Mouse (Mus musculus): ENCODE results near the gene Plce1.
"Not testable (repeated sequence)": the region's sequence is repeated elsewhere in the genome, so short reads cannot be mapped to it uniquely, and the experiment has no call there.

Plce1 gene

DNA sequence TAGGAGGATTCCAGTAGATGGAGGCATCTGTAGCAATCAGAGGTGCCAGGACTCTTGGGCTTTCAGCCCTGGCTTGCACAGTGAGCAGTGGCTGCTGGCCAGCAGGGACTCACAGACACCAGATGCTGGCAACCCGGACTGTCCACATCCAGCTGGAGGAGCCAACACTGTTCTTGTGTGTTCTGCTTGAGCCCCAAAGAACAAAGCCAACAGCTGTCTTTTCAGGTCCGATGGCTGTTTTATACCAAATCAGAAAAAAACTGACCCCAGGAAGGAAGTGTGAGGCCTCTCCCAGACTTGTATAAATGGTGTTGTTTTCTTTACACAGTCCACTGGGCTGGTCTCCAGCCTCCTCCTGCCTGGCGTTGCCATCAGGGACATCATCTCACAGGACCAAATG, 158.9 kb downstream of the Plce1 start:
- no peak for DNase-seq (ENCODE audit: low read depth)

GRCm38 (mm10) chr19:38642515-38642914, 161.6 kb downstream of the Plce1 start:
- not testable (repeated sequence) for DNase-seq (ENCODE audit: low read depth)

DNA sequence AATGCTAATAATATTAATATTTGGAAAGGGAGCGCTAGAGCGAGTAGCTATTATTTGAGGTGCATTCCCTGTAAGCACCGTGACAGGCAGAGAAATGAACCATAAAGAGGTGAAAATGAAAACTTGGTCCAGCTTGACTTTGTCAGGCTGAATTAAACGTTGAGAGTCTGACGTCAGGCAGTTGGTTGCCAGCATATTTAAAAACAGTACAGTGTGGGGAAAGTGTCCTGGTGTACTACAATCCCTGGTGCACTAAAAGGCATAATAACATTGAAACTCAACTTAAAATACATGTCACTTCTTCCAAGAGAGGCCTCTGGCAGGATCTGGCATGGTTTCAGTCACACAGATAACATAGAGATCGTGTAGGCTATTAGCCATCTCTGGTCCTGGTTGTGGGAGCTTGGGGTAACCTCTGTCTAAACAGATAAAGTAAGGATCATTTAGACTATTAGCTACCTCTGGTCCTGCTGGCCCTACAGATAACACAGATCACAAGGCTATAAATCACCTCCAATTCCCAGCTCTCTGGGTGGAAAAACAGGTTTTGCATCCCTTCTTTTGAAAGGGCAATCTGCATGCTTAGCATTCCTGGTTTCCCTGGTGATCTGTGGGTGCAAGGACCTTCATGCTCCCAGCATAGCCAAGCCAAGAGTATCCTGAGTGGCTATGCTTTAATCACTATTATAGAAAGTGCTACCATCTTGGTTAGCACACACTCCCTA, 164.1 kb downstream of the Plce1 start:
- no peak for DNase-seq (ENCODE audit: low read depth)

DNA sequence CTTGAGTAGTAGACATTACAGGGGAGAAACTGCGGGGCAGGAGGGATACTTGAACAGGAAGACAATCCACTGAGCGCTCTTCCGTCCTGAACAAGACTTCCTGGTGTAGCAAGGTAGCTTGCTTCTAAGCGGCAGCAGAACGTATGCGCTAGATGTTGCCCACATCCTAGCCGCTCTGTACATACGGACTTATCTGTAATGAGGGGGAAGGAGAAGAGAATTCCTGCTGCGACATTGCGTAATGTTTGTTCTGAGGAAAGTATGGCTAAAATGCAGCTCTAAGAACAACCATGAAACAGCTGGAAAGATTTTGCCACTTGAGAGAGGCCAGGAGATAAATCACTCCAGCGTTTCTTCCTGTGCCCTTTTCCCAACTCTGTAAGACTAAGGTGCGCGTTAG, 177.1 kb downstream of the Plce1 start:
- DNase-seq (ENCODE audit: low read depth): no peak

DNA sequence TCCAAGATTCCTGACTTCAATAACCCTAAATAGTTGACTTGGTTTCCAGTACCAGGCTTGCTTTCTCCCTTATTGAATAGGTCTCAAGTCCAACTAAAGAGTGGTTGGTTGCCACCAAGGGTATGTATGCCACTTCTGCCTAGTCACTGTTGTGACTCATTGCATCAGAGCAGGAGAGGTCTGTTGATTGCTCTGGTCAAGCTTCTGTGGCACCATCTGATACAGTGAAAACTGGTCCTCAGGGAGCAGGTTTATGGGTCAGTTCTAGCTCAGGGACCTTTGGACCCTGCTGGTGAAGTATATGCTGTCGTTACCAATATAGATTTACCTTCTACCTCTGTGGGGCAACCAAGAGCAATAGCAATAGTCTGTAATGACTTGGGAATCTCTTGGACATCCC, 184.5 kb downstream of the Plce1 start:
- no peak for DNase-seq (ENCODE audit: low read depth)

GRCm38 (mm10) chr19:38672015-38672600, 191.2 kb downstream of the Plce1 start:
- DNase-seq (ENCODE audit: low read depth): no peak

- DNase-seq (ENCODE audit: low read depth): no peak
Observed at GRCm38 (mm10) chr19:38673936-38674335, 193.0 kb downstream of the Plce1 start.

- no peak for DNase-seq (ENCODE audit: low read depth)
Observed at GRCm38 (mm10) chr19:38678655-38679054, 197.7 kb downstream of the Plce1 start.

DNA sequence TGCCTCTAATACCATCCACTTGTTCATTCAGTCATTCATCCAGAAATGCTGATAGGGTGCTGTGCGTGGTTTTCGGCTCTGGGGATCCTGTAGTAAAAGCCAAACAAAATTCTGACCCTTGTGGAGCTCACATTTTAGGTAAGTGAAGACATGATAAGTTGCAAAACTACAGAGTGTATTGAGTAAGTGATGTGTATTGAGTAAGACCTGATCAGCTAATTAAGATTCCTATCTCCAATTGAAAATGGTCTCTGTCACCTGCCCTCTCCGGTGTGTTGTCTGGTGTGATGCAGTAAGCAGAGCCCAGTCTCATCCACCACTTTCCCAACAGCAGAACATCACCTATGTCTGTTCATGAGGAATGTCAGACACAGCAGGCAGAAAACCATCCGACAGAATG, 198.6 kb downstream of the Plce1 start:
- DNase-seq (ENCODE audit: low read depth): no peak

DNA sequence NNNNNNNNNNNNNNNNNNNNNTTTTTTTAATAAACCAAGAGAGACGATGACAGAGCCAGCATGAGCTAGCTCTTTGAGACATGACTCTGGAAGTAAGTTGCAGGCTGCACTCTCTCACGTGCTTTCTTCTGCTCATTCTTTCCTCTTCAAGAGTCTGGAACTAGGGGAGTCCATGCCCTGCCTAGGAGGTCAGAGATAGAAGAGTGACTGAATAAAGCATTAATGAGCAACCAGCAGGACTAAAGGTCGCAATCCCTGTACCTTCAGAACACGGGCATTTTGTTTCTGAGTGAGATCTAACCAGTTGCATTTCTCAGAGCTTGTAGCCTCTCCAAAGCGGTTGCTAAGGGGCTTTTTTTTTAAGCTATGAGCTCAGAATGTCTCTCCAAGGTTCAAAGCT, 206.4 kb downstream of the Plce1 start:
- no peak for DNase-seq (ENCODE audit: low read depth)

DNA sequence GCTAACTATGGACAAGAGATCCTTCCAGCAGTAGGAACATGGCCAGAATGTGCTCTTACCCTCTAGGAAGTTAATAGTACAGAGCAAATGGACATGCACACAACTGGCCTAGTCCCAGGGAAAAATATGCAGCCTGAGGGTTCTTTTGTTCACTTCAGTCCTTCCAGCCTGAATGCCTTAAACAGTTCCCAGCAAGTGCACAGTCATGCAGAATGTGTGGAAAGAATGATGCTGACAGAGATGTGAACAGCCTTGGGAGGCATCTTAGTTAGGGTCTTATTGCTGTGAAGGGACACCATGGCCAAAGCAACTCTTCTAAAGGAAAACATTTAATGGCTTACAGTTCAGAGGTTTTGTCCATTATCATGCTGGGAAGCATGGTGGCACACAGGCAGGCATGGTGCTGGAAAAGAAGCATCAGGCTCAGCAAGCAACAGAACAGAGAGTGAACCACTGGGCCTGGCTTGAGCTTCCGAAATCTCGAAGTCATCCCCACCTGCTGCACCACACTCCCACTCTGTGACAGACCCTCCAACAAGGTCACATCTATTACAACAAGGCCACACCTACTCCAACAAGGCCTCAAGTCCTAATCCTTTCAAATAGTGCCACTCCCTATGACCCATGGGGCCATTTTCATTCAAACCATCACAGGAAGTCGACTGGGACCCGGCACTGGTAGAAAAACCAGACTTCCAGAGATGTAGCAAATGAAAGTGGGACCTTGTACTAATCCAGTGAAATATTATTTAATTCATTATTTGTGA, 208.0 kb downstream of the Plce1 start:
- no peak for DNase-seq (ENCODE audit: low read depth)

GRCm38 (mm10) chr19:38690276-38690675, 209.4 kb downstream of the Plce1 start:
- no peak for DNase-seq (ENCODE audit: low read depth)

DNA sequence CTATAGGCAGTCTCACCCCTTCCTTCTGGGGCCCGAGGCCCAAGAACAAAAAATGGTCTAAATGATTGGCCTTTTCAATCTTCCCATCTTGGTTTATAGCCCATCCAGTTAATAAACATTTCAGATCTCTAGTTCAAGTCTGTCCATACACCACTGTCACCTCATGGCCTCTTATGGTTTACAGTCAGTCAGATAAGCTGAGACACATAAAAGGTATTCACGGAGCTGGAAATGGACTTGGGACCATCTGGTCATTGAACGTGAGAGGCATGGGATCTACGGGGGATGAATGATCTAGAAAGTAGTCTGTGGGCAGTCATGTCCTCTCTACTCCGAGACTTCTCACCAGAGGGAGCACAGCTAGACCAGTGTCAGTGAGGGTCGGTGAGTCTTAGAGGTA, 210.6 kb downstream of the Plce1 start:
- DNase-seq (ENCODE audit: low read depth): no peak

DNA sequence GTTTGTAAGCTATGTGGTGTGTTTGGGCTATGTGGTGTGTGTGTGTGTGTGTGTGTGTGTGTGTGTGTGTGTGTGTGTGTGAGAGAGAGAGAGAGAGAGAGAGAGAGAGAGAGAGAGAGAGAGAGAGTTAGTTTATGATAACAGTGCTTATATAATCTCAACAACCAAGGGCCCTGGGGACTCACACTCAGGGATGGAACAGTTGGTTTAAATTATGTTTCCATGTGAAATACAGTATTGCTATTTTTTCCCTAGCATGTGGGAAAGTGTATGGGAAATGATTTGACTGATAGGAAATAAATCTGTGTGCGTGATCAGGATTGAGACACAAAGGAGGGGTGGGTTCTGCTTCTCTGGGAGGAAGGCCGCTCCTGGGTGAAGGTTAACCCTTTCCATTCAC, 212.4 kb downstream of the Plce1 start:
- no peak for DNase-seq (ENCODE audit: low read depth)

- no peak for DNase-seq (ENCODE audit: low read depth)
Observed at GRCm38 (mm10) chr19:38693769-38694168, 212.9 kb downstream of the Plce1 start.

GRCm38 (mm10) chr19:38701776-38702175, 220.9 kb downstream of the Plce1 start:
- no peak for DNase-seq (ENCODE audit: low read depth)

GRCm38 (mm10) chr19:38704742-38705141, 223.8 kb downstream of the Plce1 start:
- no peak for DNase-seq (ENCODE audit: low read depth)

DNA sequence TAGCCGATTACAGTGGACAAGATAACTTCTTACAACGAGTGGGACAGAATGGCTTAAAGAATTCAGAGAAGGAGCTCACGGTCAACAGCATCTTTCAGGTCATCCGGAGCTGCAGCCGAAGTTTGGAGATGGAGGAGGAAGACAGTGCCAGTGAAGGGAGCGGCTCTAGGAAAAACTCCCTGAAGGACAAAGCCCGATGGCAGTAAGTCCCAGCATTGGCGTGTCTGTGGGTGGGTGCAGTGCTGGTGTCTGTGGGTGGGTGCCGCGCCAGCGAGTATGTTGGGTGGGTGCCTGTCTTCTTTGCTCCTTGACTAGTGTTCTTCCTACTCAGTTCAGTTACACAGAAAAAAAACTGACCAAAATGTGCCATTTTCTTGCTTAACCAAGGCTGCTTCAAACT, 224.3 kb downstream of the Plce1 start:
- no peak for DNase-seq (ENCODE audit: low read depth)

DNA sequence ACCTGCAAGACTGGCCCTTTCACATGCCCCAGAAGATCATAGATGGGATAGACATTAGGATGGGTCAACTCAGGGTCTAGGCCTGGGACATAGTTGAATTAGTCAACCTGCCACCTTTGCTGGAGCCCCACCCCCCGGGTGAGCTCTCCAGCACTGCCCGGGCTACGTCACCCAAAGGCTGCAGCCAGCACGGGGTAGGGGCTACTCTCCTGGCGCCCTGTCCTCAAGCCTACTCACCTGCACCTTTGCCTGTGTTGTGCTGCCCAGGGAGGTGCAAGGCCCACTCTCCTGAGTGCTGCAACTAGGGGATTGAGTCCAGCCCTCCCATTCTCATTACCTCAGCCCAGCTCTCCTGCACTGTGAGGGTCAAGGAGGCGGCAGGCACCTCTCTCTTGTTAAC, 225.5 kb downstream of the Plce1 start:
- DNase-seq (ENCODE audit: low read depth): no peak

- no peak for DNase-seq (ENCODE audit: low read depth)
Observed at GRCm38 (mm10) chr19:38709376-38709775, 228.5 kb downstream of the Plce1 start.

DNA sequence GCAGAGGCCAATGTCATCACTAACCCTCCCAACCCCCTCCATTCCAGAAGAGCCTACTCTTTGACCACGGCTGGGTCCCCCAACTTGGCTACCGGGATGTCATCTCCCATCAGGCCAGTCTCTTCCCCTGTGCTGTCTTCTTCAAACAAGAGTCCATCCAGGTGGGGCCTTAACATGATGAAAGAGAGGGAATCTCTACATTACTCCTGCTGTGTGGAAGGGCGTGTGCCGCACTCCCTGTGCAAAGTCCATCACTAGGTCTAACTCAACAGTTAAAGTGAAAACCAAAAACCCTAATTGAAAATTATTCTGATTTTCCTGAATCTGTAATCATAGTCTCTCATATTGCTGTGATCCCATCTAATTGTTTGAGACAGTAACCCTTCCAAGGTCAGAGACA, 240.9 kb downstream of the Plce1 start:
- no peak for DNase-seq (ENCODE audit: low read depth)

GRCm38 (mm10) chr19:38722982-38723381, 242.1 kb downstream of the Plce1 start:
- no peak for DNase-seq (ENCODE audit: low read depth)

GRCm38 (mm10) chr19:38723969-38724368, 243.1 kb downstream of the Plce1 start:
- no peak for DNase-seq (ENCODE audit: low read depth)
